Mouse (Mus musculus) left cerebral cortex, postnatal 36 days (tissue): Measurements from ENCODE around the gene Necab3. TPM values are rescaled to one million over a fixed set of nuclear protein-coding genes. Genes with fewer than 3 reads are reported as not detected.

Experiments
- DNase-seq, 2 experiments: peaks; one replicate each; pipeline ENCODE4 v3.0.0; 2021 to 2022; ENCODE audit warnings: low spot score in 2 of 2, mixed read lengths in 1 of 2
- intact Hi-C: fragments of 180-260 bp; cut with DNase I; formaldehyde crosslinking; loops from one replicate; pipeline ENCODE4 v1.15.1; 2025
- total RNA-seq, 2 experiments: library from RNA; stranded (reverse); gene quantifications; 2 replicates each; pipeline ENCODE4 v1.2.3; 2021

Gene Necab3
- 10 to 100 TPM; 88.7 to 95.3 TPM for total RNA-seq

GRCm38 (mm10) chr2:154558264-154559039, at the start of gene Necab3:
Gene Necab3 (minus strand): TSS chr2:154558890.
- DNase-seq = peak; percentile 64 to 74
- intact Hi-C loops = no loop called here

DNA sequence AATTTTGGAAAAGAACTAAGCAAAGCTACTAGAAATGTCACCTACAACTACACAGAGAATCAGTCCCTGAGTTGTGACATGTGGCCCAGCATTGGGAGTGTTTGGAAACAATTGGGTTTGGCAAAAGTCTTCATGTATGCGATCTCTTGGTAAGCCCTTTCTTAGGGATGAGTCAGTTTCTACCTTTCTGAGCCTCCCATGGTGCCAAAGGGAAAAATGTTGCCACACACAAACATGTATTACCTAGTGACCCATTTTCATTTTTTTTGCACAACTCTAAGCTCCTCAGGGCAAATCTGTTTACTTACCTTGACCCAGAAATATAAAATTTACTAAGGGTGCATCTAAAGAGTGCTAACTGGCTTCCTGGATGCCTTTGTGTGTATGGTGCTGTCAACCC, 48.3 kb upstream of the Necab3 start:
- no peak for DNase-seq
- intact Hi-C loops = no loop called here

DNA sequence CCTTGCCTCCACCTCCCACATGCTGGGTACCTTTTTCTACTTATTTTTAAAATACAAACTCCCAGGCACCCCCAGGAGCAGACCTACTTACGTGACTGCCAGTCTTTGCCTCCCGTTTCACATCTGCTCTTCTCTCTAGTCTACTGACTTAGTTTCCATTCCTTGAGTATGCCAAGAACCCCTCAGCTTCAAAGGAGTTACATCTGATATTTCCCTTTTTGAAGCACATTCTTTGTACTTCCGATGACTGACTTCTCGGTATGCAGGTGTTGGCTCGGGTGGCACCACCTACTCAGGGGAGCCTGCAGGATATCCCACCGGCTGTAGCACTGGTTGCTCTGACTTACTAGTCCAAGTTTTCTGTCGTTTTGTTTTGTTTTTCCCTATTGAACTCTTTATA, 45.5 kb upstream of the Necab3 start:
- intact Hi-C loops = no loop called here
- no peak for DNase-seq

DNA sequence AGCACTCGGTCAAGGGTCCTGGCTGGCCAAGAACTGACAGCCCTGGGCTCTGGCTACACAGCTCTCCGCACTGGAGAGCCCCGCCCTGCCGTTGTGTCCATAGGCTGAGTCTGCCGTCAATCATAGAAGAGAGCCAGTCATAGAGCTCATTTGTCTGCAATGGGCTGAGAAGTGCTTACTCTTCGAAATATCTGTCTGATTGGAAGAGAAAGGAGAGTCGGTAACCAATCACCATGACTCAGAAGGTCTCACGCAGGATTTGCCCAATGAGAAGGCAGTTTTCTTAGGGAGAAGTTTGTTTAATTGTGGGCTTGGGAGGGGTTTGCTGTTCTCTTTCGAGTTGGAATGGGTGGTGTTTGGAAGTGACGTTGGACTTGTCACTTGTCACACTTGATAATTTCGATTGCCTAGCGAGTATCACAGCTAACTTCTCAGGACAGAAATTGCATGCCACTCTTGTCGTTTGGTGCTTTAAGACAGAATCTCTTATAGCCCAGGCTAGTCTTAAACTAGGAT, 45.0 kb upstream of the Necab3 start, which contains the start of gene Pxmp4:
TSS of gene Pxmp4 (minus strand) at position 71 of the 516 bp plus-strand sequence.
- DNase-seq = peak; percentile 98 to 99
- intact Hi-C loops = no loop called here

GRCm38 (mm10) chr2:154603007-154603637, 44.4 kb upstream of the Necab3 start:
- intact Hi-C loops = no loop called here
- no peak for DNase-seq

- intact Hi-C loops = no loop called here
- no peak for DNase-seq
Measured at GRCm38 (mm10) chr2:154601324-154601723, 42.6 kb upstream of the Necab3 start.

DNA sequence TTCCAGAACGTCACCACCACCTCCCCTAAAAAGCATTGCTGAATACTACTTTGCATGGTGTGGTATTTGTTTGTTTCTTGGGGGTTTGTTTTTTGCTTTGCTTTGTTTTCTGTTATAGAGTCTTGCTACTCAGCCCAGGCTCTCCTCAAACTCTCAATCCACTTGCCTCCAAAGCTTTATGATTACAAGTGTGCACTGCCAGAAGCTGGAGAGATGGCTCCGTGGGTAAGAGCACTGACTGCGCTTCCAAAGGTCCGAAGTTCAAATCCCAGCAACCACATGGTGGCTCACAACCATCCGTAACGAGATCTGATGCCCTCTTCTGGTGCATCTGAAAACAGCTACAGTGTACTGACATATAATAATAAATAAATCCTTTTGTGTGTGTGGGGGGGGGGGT, 41.9 kb upstream of the Necab3 start:
- no peak for DNase-seq
- intact Hi-C loops = no loop called here

DNA sequence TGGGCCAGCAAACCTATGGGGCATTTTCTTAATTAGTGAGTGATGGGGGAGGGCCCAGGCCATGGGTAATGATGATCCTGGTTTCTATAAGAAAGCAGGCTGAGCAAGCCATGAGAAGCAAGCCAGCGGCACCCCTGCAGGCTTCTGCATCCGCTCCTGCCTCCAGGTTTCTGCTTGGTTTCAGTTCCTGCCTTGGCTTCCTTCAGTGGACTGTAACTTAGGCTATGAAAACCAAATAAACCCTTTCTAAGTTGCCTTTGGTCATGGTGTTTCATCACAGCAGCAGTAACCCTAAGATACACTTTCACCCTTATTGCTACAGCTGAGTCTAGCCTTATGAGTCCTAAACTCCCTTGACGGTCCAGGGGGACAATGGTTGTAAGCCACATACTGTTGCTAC, 38.7 kb upstream of the Necab3 start:
- DNase-seq = no peak
- intact Hi-C loops = no loop called here

GRCm38 (mm10) chr2:154595775-154596174, 37.1 kb upstream of the Necab3 start:
- intact Hi-C loops = no loop called here
- DNase-seq = peak in 1 of 2 experiments; percentile 37

- DNase-seq = no peak
- intact Hi-C loops = no loop called here
Measured at GRCm38 (mm10) chr2:154593025-154593424, 34.3 kb upstream of the Necab3 start.

DNA sequence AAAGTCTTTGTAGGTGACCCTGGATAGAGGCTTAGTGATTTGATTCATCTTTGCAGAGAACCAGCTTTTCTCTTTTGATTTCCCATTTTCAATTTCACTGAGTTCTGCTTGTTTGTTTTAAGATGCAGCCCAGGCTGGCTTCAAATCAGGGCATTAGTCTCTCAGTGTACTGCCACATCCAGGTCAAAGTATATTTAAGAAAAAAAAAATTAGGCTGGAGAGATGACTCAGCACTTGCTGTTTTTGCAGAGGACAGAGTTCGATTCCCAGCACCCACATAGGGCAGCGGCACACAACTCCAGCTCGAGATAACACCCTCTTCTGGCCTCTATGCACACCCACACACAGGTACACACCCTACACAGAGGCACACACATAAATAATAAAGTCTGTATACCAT, 32.5 kb upstream of the Necab3 start:
- intact Hi-C loops = no loop called here
- DNase-seq = no peak

DNA sequence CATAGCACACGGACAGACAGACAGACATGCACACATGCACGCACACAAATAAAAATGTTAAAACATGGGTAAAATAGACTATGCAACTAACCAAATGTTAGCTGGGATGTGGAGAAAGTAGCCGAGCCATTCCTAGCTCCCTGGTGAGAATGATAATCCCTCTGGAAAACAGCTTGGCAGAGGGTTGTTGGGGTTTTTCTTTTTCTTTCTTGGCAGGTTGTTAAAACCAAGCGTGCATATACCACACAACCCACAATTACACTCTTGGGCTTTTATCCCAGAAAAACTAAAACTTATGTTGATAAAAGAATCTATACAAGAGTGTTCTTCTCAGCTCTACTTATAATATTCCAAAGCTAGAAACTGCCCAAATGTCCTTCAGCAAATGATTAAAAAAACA, 30.4 kb upstream of the Necab3 start:
- DNase-seq = no peak
- intact Hi-C loops = no loop called here

GRCm38 (mm10) chr2:154586405-154586804, 27.7 kb upstream of the Necab3 start:
- no peak for DNase-seq
- intact Hi-C loops = no loop called here

- intact Hi-C loops = loop anchor here (1.0 to 2.0 kb wide), 2 partner anchors 28 kb away; partner anchors contain the start of genes 4930519P11Rik and Zfp341
- DNase-seq = no peak
Measured at GRCm38 (mm10) chr2:154584931-154585601, 26.4 kb upstream of the Necab3 start.

GRCm38 (mm10) chr2:154583906-154584872, 25.5 kb upstream of the Necab3 start:
- intact Hi-C loops = loop anchor here (1.0 to 2.0 kb wide), 2 partner anchors 27 to 29 kb away; partner anchors contain the start of genes 4930519P11Rik and Zfp341
- peak; percentile 92 to 94 for DNase-seq

DNA sequence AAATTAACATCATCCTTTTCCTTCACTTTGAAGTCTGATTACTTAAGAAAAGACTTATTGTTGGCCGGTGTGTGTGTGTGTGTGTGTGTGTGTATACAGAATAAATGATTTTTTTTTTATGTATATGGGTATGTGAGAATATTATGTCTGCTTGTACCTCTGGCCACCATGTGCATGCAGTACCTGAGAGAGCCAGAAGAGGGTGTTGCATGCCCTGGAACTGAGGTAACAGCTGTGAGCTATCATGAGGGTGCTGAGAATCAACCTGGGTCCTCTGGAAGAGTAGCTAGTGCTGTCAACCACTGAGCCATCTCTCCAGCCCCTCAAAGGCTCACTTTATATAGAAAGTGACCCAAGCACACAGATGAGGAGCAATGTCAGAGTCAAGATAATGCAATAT, 22.7 kb upstream of the Necab3 start:
- intact Hi-C loops = no loop called here
- DNase-seq = no peak

- intact Hi-C loops = no loop called here
- no peak for DNase-seq
Measured at GRCm38 (mm10) chr2:154580586-154580985, 21.9 kb upstream of the Necab3 start.

DNA sequence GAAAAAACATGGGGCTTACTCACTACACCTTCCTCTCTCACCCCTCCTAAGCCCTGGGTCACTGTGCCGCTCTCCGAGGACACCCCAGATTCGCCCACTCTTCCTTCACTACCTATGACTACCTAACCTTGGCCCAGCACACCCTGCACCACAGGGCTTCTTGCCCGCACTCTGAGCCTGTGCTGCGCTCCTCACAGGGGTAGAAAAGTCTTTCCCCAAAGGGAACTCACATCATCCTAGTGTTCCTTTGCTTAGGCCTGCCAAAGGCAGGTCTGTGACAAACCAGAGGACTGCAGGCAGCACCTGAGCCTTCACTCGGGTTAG, 19.0 kb upstream of the Necab3 start:
- DNase-seq = no peak
- intact Hi-C loops = no loop called here
